Mouse (Mus musculus) brown adipose tissue, adult 24 weeks (tissue): ENCODE data around the gene Armc2. TPM values are rescaled to one million over a fixed set of nuclear protein-coding genes. Genes with fewer than 3 reads are reported as not detected.

Experiments used
- H3K27ac ChIP-seq: fragments of 200-500 bp; replicated peaks from 2 replicates; pipeline ENCODE4 v1.5.1; 2012; ENCODE audit warnings: low read depth, mild to moderate bottlenecking, low read length
- H3K4me1 ChIP-seq: fragments of 200-500 bp; 2 replicates; pipeline ENCODE4 v1.6.1; 2012; ENCODE audit warnings: low read length, mixed read lengths; ENCODE audit not compliant: control insufficient read depth, insufficient read depth, insufficient read length
- H3K4me3 ChIP-seq: fragments of 200-500 bp; 2 replicates; pipeline ENCODE4 v1.5.1; 2012; ENCODE audit warnings: low read depth, mild to moderate bottlenecking, low read length, moderate library complexity; ENCODE audit not compliant: insufficient read depth
- polyA plus RNA-seq: library from polyadenylated mRNA; stranded (reverse); fragments of >200 nt; gene quantifications from 2 replicates; pipeline ENCODE4 v1.2.4, GENCODE M21; 2012; ENCODE audit not compliant: missing spikeins, insufficient read depth, insufficient read length

Gene Armc2
- polyA plus RNA-seq, 1 experiment = not detected

GRCm38 (mm10) chr10:41887080-41887821 is 131.0 kb downstream of the Armc2 start:
- H3K4me3 ChIP-seq = peak overlapping the region; percentile 96
- peak overlapping the region; percentile 80 for H3K27ac ChIP-seq
- H3K4me1 ChIP-seq = peaks cover 8% of the 10 kb centered on the region; the same call in 1 of the 2 replicates

- 0 out of 2 replicates have a peak overlapping the region, but pooled peaks have one; percentile 0 for H3K27ac ChIP-seq
- no peak overlapping the region for H3K4me3 ChIP-seq
- H3K4me1 ChIP-seq = peaks cover 9% of the 10 kb centered on the region; the same call in 1 of the 2 replicates
Observed at GRCm38 (mm10) chr10:41883741-41884575, 134.3 kb downstream of the Armc2 start.

GRCm38 (mm10) chr10:41881438-41881837 is 136.8 kb downstream of the Armc2 start:
- Histone ChIP-seq H3K4me1 (peaks cover 9% of the 10 kb centered on the region; the same call in 1 of the 2 replicates), H3K4me3 (no peak overlapping the region), H3K27ac (no peak overlapping the region)

GRCm38 (mm10) chr10:41880777-41881176 is 137.5 kb downstream of the Armc2 start:
- Histone ChIP-seq H3K4me1 (peaks cover 9% of the 10 kb centered on the region; the same call in 1 of the 2 replicates), H3K4me3 (no peak overlapping the region), H3K27ac (no peak overlapping the region)

- 0 out of 2 replicates have a peak overlapping the region, but pooled peaks have one; percentile 8 for H3K27ac ChIP-seq
- no peak overlapping the region for H3K4me3 ChIP-seq
- peaks cover 9% of the 10 kb centered on the region; the same call in 1 of the 2 replicates for H3K4me1 ChIP-seq
Observed at GRCm38 (mm10) chr10:41880206-41880605, 138.0 kb downstream of the Armc2 start.

GRCm38 (mm10) chr10:41879675-41880074 is 138.6 kb downstream of the Armc2 start:
- H3K4me1 ChIP-seq = peaks cover 9% of the 10 kb centered on the region; the same call in 1 of the 2 replicates
- H3K4me3 ChIP-seq = no peak overlapping the region
- no peak overlapping the region for H3K27ac ChIP-seq

GRCm38 (mm10) chr10:41878344-41878743 is 139.9 kb downstream of the Armc2 start:
- H3K27ac ChIP-seq = no peak overlapping the region
- H3K4me1 ChIP-seq = peaks cover 4% of the 10 kb centered on the region; the same call in 1 of the 2 replicates
- H3K4me3 ChIP-seq = no peak overlapping the region

- no peaks in the 10 kb centered on the region; the same call in 1 of the 2 replicates for H3K4me1 ChIP-seq
- H3K4me3 ChIP-seq = no peak overlapping the region
- no peak overlapping the region for H3K27ac ChIP-seq
Observed at GRCm38 (mm10) chr10:41875624-41876023, 142.6 kb downstream of the Armc2 start.

- Histone ChIP-seq H3K4me1 (no peaks in the 10 kb centered on the region; the same call in 1 of the 2 replicates), H3K27ac (no peak overlapping the region), H3K4me3 (no peak overlapping the region)
Observed at GRCm38 (mm10) chr10:41871564-41871963, 146.7 kb downstream of the Armc2 start.

- Histone ChIP-seq H3K4me1 (no peaks in the 10 kb centered on the region; the same call in 1 of the 2 replicates), H3K27ac (no peak overlapping the region), H3K4me3 (no peak overlapping the region)
Observed at GRCm38 (mm10) chr10:41870101-41870500, 148.1 kb downstream of the Armc2 start.

- Histone ChIP-seq H3K27ac (no peak overlapping the region), H3K4me1 (no peaks in the 10 kb centered on the region; the same call in 1 of the 2 replicates), H3K4me3 (no peak overlapping the region)
Observed at GRCm38 (mm10) chr10:41867956-41868355, 150.3 kb downstream of the Armc2 start.

GRCm38 (mm10) chr10:41866838-41867154 is 151.4 kb downstream of the Armc2 start:
- H3K27ac ChIP-seq = no peak overlapping the region
- no peaks in the 10 kb centered on the region; the same call in 1 of the 2 replicates for H3K4me1 ChIP-seq
- H3K4me3 ChIP-seq = no peak overlapping the region

- no peaks in the 10 kb centered on the region for H3K4me1 ChIP-seq
- H3K27ac ChIP-seq = no peak overlapping the region
- no peak overlapping the region for H3K4me3 ChIP-seq
Observed at GRCm38 (mm10) chr10:41866069-41866837, 152.0 kb downstream of the Armc2 start.
